ENCODE assay signal across 20 mouse cellular contexts in the genomic region with DNA sequence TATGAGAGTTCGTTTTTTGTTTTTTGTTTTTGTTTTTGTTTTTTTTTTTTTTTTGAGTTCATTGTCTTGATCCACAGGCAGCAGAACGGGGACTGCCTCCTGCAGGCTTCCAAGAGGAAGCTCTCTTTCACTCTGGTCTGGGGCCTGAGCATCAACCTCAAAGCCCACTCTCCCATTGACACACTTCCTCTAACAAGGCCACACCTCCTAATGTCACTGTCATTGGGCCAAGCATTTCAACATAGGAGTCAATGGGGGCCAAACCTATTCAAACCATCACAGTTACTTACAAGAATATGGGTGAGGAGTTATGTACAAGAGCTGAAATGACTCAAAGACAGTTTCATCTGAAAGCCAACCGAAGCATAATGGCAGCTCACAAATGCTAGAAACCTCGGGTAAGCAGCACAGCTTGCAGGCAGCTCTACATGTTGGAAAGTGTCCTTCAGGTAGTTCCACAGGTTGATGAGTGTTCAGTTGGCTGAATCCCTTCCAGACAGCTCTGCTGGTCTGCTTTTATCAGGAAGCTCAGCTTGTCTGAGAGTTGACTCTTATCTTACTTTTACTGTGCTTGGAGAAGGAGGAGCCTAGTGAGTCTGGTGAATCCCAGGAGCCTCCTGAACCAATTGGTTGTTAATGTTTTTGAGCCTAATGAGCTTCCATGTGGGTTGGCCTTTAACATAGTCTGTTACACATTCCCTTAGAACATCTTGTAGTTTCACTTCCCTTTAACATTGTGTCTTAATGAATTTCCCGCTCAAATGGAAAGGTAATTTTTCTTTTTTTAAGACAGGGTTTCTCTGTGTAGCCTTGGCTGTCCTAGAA. TPM values are rescaled to one million over a fixed set of nuclear protein-coding genes. Genes with fewer than 3 reads are reported as not detected.
DNase-seq lines count a peak whose midpoint lies in the region; ATAC-seq and TF ChIP-seq lines count a peak whose summit lies in the region.
"Had no signal": no experiment of that assay in that cellular context is flagged by ENCODE, and none has a peak within 500 bp of the region (broad histone marks: within the 10 kb centered on the region; RNA-seq: fewer than 3 reads in every experiment).

No protein-coding gene starts in this region.

- H3K4me1 ChIP-seq in lung, adult 2 months (ENCODE audit: control insufficient read depth, insufficient read depth, low read length) = no peaks in the 10 kb centered on the region; the same call in 1 of the 2 replicates
- no peaks in the 10 kb centered on the region for H3K4me1 ChIP-seq in stomach, postnatal 0 days (replicated peaks; ENCODE audit: control insufficient read depth, insufficient read depth)
- H3K4me1 ChIP-seq in neural tube, embryonic 15.5 days = no peaks in the 10 kb centered on the region
- H3K4me1 ChIP-seq: embryonic facial prominence, embryonic 15.5 days; forebrain, embryonic 12.5 days; heart, embryonic 15.5 days; intestine, embryonic 15.5 days; limb, embryonic 15.5 days had no signal

- H3K27ac ChIP-seq in stomach, postnatal 0 days (replicated peaks) = no peak overlapping the region
- H3K27ac ChIP-seq in layer of hippocampus, adult 2 months = no peak overlapping the region
- no peak overlapping the region for H3K27ac ChIP-seq in neural tube, embryonic 15.5 days (replicated peaks)
- H3K27ac ChIP-seq: embryonic facial prominence, embryonic 15.5 days; forebrain, embryonic 12.5 days; heart, embryonic 15.5 days; intestine, embryonic 15.5 days; kidney, postnatal 0 days; limb, embryonic 15.5 days had no signal

- H3K36me3 ChIP-seq in stomach, postnatal 0 days (ENCODE audit: control insufficient read depth, insufficient read depth, low read length) = peaks cover 3% of the 10 kb centered on the region; the same call in 1 of the 2 replicates
- peaks cover 20% of the 10 kb centered on the region for H3K36me3 ChIP-seq in neural tube, embryonic 15.5 days

- H3K27me3 ChIP-seq in stomach, postnatal 0 days (ENCODE audit: control insufficient read depth, insufficient read depth, low read length) = no peaks in the 10 kb centered on the region
- no peaks in the 10 kb centered on the region for H3K27me3 ChIP-seq in neural tube, embryonic 15.5 days (replicated peaks)
- H3K27me3 ChIP-seq: embryonic facial prominence, embryonic 15.5 days; forebrain, embryonic 12.5 days; heart, embryonic 15.5 days; intestine, embryonic 15.5 days; limb, embryonic 15.5 days had no signal

- no peak for TF ChIP-seq CTCF in lung, adult 2 months (IDR thresholded peaks at IDR 0.05; ENCODE audit: insufficient read depth, low read length)
- no peak for TF ChIP-seq CTCF in stomach, postnatal 0 days (IDR thresholded peaks at IDR 0.05; ENCODE audit: low read depth)
- no peak for TF ChIP-seq CTCF in layer of hippocampus, adult 2 months (conservative IDR thresholded peaks at IDR 0.05)

- no peak overlapping the region for H3K4me3 ChIP-seq in lung, adult 2 months (replicated peaks; ENCODE audit: extremely low read depth, low read depth, low read length)
- H3K4me3 ChIP-seq in stomach, postnatal 0 days (ENCODE audit: low read depth, low read length) = no peak overlapping the region
- no peak overlapping the region for H3K4me3 ChIP-seq in layer of hippocampus, adult 2 months
- no peak overlapping the region for H3K4me3 ChIP-seq in neural tube, embryonic 15.5 days (replicated peaks)
- H3K4me3 ChIP-seq: embryonic facial prominence, embryonic 15.5 days; forebrain, embryonic 12.5 days; heart, embryonic 15.5 days; intestine, embryonic 15.5 days; limb, embryonic 15.5 days had no signal

- H3K4me2 ChIP-seq in stomach, postnatal 0 days (replicated peaks; ENCODE audit: low read depth) = no peak overlapping the region
- no peak overlapping the region for H3K4me2 ChIP-seq in neural tube, embryonic 15.5 days
- H3K4me2 ChIP-seq: embryonic facial prominence, embryonic 15.5 days; forebrain, embryonic 12.5 days; heart, embryonic 15.5 days; intestine, embryonic 15.5 days; limb, embryonic 15.5 days had no signal

- no peak for TF ChIP-seq POLR2A in lung, adult 2 months (IDR thresholded peaks at IDR 0.05; ENCODE audit: borderline replicate concordance, extremely low read depth, low read depth, low read length)

- 83% methylated on average over 5 of the region's 5 CpGs for WGBS in lung, adult 2 months
- WGBS in stomach, postnatal 0 days = 86% methylated on average over 5 of the region's 5 CpGs
- 91% methylated on average over 5 of the region's 5 CpGs for WGBS in neural tube, embryonic 15.5 days

- DNase-seq in lung, postnatal 25 days (ENCODE audit: low spot score) = peak; percentile 9
- no peak for DNase-seq in lung, adult 2 months
- peak; percentile 15 for DNase-seq in R1 (ENCODE audit: low read depth, low spot score)
- DNase-seq in stomach, postnatal 0 days (ENCODE audit: low spot score) = no peak
- no peak for DNase-seq in layer of hippocampus, adult 2 months (ENCODE audit: low spot score in 2 of 2)
- DNase-seq: cerebellum, adult 2 months; heart, adult 18-20 months had no signal

- H3K9me3 ChIP-seq in stomach, postnatal 0 days (ENCODE audit: control insufficient read depth, low read length) = no peaks in the 10 kb centered on the region
- H3K9me3 ChIP-seq in neural tube, embryonic 15.5 days (replicated peaks) = no peaks in the 10 kb centered on the region
- H3K9me3 ChIP-seq: embryonic facial prominence, embryonic 15.5 days; forebrain, embryonic 12.5 days; heart, embryonic 15.5 days; intestine, embryonic 15.5 days; limb, embryonic 15.5 days had no signal

- ATAC-seq in hematopoietic stem cell, adult 5-6 weeks (replicated peaks in 1 of 2; ENCODE audit: insufficient read depth in 1 of 2, low FRiP score in 2 of 2, low TSS enrichment in 1 of 2, low read depth in 1 of 2, poor library complexity in 2 of 2, severe bottlenecking in 2 of 2) = peak; percentile 53 to 60; a peak in 2 of 4 replicates
- ATAC-seq in megakaryocyte progenitor cell, adult 5-6 weeks (replicated peaks; ENCODE audit: poor library complexity) = peak; percentile 96
- no peak for ATAC-seq in stomach, postnatal 0 days (ENCODE audit: low FRiP score, low TSS enrichment)
- no peak for ATAC-seq in neural tube, embryonic 15.5 days (ENCODE audit: low FRiP score)
- ATAC-seq: activated CD4-positive, CD25-positive, alpha-beta regulatory T cell, adult 4 months; intestine, embryonic 15.5 days had no signal

- TF ChIP-seq EP300 in stomach, postnatal 0 days (optimal IDR thresholded peaks at IDR 0.05) = no peak

- H3K9ac ChIP-seq in stomach, postnatal 0 days (ENCODE audit: low read length) = no peak overlapping the region
- H3K9ac ChIP-seq in neural tube, embryonic 15.5 days (replicated peaks) = no peak overlapping the region
- H3K9ac ChIP-seq: embryonic facial prominence, embryonic 15.5 days; forebrain, embryonic 12.5 days; heart, embryonic 15.5 days; intestine, embryonic 15.5 days; limb, embryonic 15.5 days had no signal

RNA-seq across cellular contexts. Expression of a gene that starts 13.7 kb away (rescaled TPM):
- 1.6 and 1.9 TPM in 2 replicates for polyA plus RNA-seq in lung, adult 2 months (2012; rRNA removed)
- 18.7 and 28.4 TPM in 2 replicates for total RNA-seq in hematopoietic stem cell, adult 5-6 weeks (2017)
- total RNA-seq in megakaryocyte progenitor cell, adult 5-6 weeks (2015) = 7.4 and 8.8 TPM in 2 replicates
- 5.2 and 10.9 TPM in 2 replicates for total RNA-seq in megakaryocyte progenitor cell, adult 5-6 weeks (2017)
- polyA plus RNA-seq in stomach, postnatal 0 days (2015; fragmentation: Nextera tagmentation; extraction: Ambion mirVana) = 5.9 and 6.3 TPM in 2 replicates
- total RNA-seq in layer of hippocampus, adult 2 months (2021) = 1 to 10 TPM; 6.3 to 7.6 TPM
- 5.5 and 6.4 TPM in 2 replicates for polyA plus RNA-seq in neural tube, embryonic 15.5 days (2015; fragmentation: Nextera tagmentation; extraction: Ambion mirVana)

RNA-seq across cellular contexts. Expression of a gene that starts 13.7 kb away (rescaled TPM):
- 10.4 and 11.1 TPM in 2 replicates for polyA plus RNA-seq in lung, adult 2 months (2012; rRNA removed)
- total RNA-seq in hematopoietic stem cell, adult 5-6 weeks (2017) = 93.7 and 111 TPM in 2 replicates
- 52.8 and 56.9 TPM in 2 replicates for total RNA-seq in megakaryocyte progenitor cell, adult 5-6 weeks (2015)
- 87.5 and 99.7 TPM in 2 replicates for total RNA-seq in megakaryocyte progenitor cell, adult 5-6 weeks (2017)
- polyA plus RNA-seq in stomach, postnatal 0 days (2015; fragmentation: Nextera tagmentation; extraction: Ambion mirVana) = 24.0 TPM in 2 replicates
- 10 to 100 TPM; 16.5 to 19.4 TPM for total RNA-seq in layer of hippocampus, adult 2 months (2021)
- polyA plus RNA-seq in neural tube, embryonic 15.5 days (2015; fragmentation: Nextera tagmentation; extraction: Ambion mirVana) = 20.0 and 30.6 TPM in 2 replicates

RNA-seq across cellular contexts. Expression of a gene that starts 46.6 kb away (rescaled TPM):
- 0.04 TPM in 1 of 2 replicates, not detected in the other for polyA plus RNA-seq in lung, adult 2 months (2012; rRNA removed)
- total RNA-seq in hematopoietic stem cell, adult 5-6 weeks (2017) = 3.9 and 8.9 TPM in 2 replicates
- 8.0 and 12.4 TPM in 2 replicates for total RNA-seq in megakaryocyte progenitor cell, adult 5-6 weeks (2015)
- total RNA-seq in megakaryocyte progenitor cell, adult 5-6 weeks (2017) = 6.5 and 10.4 TPM in 2 replicates
- 1.2 TPM in 2 replicates for polyA plus RNA-seq in stomach, postnatal 0 days (2015; fragmentation: Nextera tagmentation; extraction: Ambion mirVana)
- total RNA-seq in layer of hippocampus, adult 2 months (2021) = 1 to 10 TPM in 1 of 2 experiments, under 1 TPM in 1; 0.42 to 2.0 TPM
- 0.14 and 0.43 TPM in 2 replicates for polyA plus RNA-seq in neural tube, embryonic 15.5 days (2015; fragmentation: Nextera tagmentation; extraction: Ambion mirVana)
- total RNA-seq: neutrophil, adult 5-6 weeks had no signal
- polyA plus RNA-seq: activated CD4-positive, CD25-positive, alpha-beta regulatory T cell, adult 4 months; C2C12; small intestine, adult 2 months had no signal

Comparison
In these comparisons a context has a peak if more than half of its experiments do, and no peak if none do; other contexts are left out.
1. DNase-seq: peak in lung, postnatal 25 days (single experiment) and R1 (single experiment); none in lung, adult 2 months (single experiment), stomach, postnatal 0 days (single experiment) and layer of hippocampus, adult 2 months (0 of 2).
2. ATAC-seq: peak in hematopoietic stem cell, adult 5-6 weeks (2 of 2) and megakaryocyte progenitor cell, adult 5-6 weeks (single experiment); none in stomach, postnatal 0 days (single experiment) and neural tube, embryonic 15.5 days (single experiment).